Mouse (Mus musculus) embryonic fibroblast, embryonic 13.5 days (primary cell): Measurements from ENCODE around the gene Arid5b.

Experiments used
- CTCF ChIP-seq: IDR thresholded peaks from 2 replicates; pipeline ENCODE4 v1.5.1; 2011; ENCODE audit warnings: mild to moderate bottlenecking, control low read depth, low read length, moderate library complexity, borderline replicate concordance; ENCODE audit not compliant: insufficient read depth
- POLR2A ChIP-seq: IDR thresholded peaks from 2 replicates; pipeline ENCODE4 v1.6.1; 2011; ENCODE audit warnings: low read depth, mild to moderate bottlenecking, control low read depth, low read length, moderate library complexity

DNA sequence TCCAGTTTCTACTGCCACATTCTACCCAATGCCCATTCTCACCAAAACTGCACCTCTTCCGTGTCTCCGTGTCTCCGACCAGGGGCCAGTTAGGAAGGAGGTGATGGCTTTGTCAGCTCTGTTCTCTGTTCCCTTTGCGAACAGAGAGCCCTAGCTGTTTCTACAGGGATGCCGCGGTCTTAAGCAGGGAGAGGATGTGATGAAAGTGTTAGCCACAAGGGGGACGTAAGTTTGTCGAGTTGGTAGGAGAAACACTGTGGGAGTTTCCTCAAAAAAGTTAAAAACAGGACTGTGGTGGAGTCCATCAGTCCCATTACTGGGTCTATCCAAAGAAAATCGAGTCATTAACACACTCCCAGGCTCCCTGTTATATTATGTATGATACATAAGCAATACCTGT lies 106.6 kb downstream of the Arid5b start:
- TF ChIP-seq CTCF: no peak
- TF ChIP-seq POLR2A: no peak
